Mouse (Mus musculus): ENCODE measurements around the gene Larp6.

GRCm38 (mm10) chr9:60674780-60675179 is 38.0 kb upstream of the Larp6 start:
- TF ChIP-seq CTCF (IDR thresholded peaks at IDR 0.05; ENCODE audit: extremely low read depth, insufficient read depth, low read length) (peak; percentile 41), POLR2A (IDR thresholded peaks at IDR 0.05; ENCODE audit: extremely low read depth, insufficient read depth, low read length) (no peak)

Measured in cortical plate, adult 2 months (tissue).